Mouse (Mus musculus): Measurements from ENCODE around the gene Mfrp.

Gene Mfrp

GRCm38 (mm10) chr9:44078955-44079756, 22.4 kb upstream of the Mfrp start:
- no peak for DNase-seq

GRCm38 (mm10) chr9:44079997-44080780, 21.3 kb upstream of the Mfrp start:
- DNase-seq, result no peak

- DNase-seq, result no peak
Observed at GRCm38 (mm10) chr9:44080953-44081352, 20.6 kb upstream of the Mfrp start.

GRCm38 (mm10) chr9:44081581-44081980, 19.9 kb upstream of the Mfrp start:
- DNase-seq, result no peak

GRCm38 (mm10) chr9:44082266-44082665, 19.3 kb upstream of the Mfrp start:
- DNase-seq, result no peak

GRCm38 (mm10) chr9:44083392-44084121, 18.0 kb upstream of the Mfrp start:
- no peak for DNase-seq

- DNase-seq, result no peak
Observed at GRCm38 (mm10) chr9:44084236-44084635, 17.3 kb upstream of the Mfrp start.

- peak; percentile 65 to 67 for DNase-seq
Observed at GRCm38 (mm10) chr9:44084659-44085229, 16.8 kb upstream of the Mfrp start.

GRCm38 (mm10) chr9:44085276-44085675, 16.3 kb upstream of the Mfrp start:
- DNase-seq, result no peak

- DNase-seq, result no peak
Observed at GRCm38 (mm10) chr9:44085741-44086665, 15.5 kb upstream of the Mfrp start.

- DNase-seq, result no peak
Observed at GRCm38 (mm10) chr9:44086960-44087359, 14.6 kb upstream of the Mfrp start.

- no peak for DNase-seq
Observed at GRCm38 (mm10) chr9:44087761-44088455, 13.6 kb upstream of the Mfrp start.

GRCm38 (mm10) chr9:44088877-44089608, 12.5 kb upstream of the Mfrp start:
- DNase-seq, result no peak

- peak; percentile 75 to 82 for DNase-seq
Observed at GRCm38 (mm10) chr9:44093612-44094503, 7.7 kb upstream of the Mfrp start.

GRCm38 (mm10) chr9:44094737-44095136, 6.8 kb upstream of the Mfrp start:
- no peak for DNase-seq

GRCm38 (mm10) chr9:44095781-44096180, 5.7 kb upstream of the Mfrp start:
- no peak for DNase-seq

- DNase-seq, result no peak
Observed at GRCm38 (mm10) chr9:44096536-44096935, 5.0 kb upstream of the Mfrp start.

GRCm38 (mm10) chr9:44104881-44105280, 3.4 kb downstream of the Mfrp start:
- no peak for DNase-seq

- no peak for DNase-seq
Observed at GRCm38 (mm10) chr9:44105781-44106180, 4.3 kb downstream of the Mfrp start.

Measured in thymus, adult 18-20 months (tissue).